Mouse (Mus musculus) thymus, adult 2 months (tissue): ENCODE measurements around the gene Mtrr. TPM values are rescaled to one million over a fixed set of nuclear protein-coding genes. Genes with fewer than 3 reads are reported as not detected.

Source experiments
- DNase-seq: peaks from one replicate; pipeline ENCODE4 v3.0.0; 2021
- H3K27ac ChIP-seq: fragments of 200-500 bp; 2 replicates; pipeline ENCODE4 v1.5.1; 2012; ENCODE audit warnings: low read length, control low read depth; ENCODE audit not compliant: control insufficient read depth, insufficient read depth
- H3K27me3 ChIP-seq: fragments of 200-500 bp; 2 replicates; pipeline ENCODE4 v1.6.1; 2012; ENCODE audit warnings: mild to moderate bottlenecking, low read length, moderate library complexity, mixed read lengths; ENCODE audit not compliant: control insufficient read depth, insufficient read depth
- H3K36me3 ChIP-seq: fragments of 200-500 bp; 2 replicates; pipeline ENCODE4 v1.6.1; 2012; ENCODE audit warnings: mild to moderate bottlenecking, low read length, moderate library complexity; ENCODE audit not compliant: control insufficient read depth, insufficient read depth
- H3K4me1 ChIP-seq: fragments of 200-500 bp; replicated peaks from 2 replicates; pipeline ENCODE4 v1.6.1; 2012; ENCODE audit warnings: low read length; ENCODE audit not compliant: control insufficient read depth, insufficient read depth
- H3K4me3 ChIP-seq: fragments of 200-500 bp; 2 replicates; pipeline ENCODE4 v1.5.1; 2012; ENCODE audit warnings: mild to moderate bottlenecking, low read length, control low read depth, moderate library complexity; ENCODE audit not compliant: control insufficient read depth, insufficient read depth
- CTCF ChIP-seq: fragments of 200-500 bp; IDR thresholded peaks from 2 replicates; pipeline ENCODE4 v1.5.1; 2012; ENCODE audit warnings: mild to moderate bottlenecking, control low read depth, low read length, moderate library complexity, borderline replicate concordance; ENCODE audit not compliant: control insufficient read depth, poor library complexity, insufficient read depth; ENCODE audit errors: extremely low read depth
- POLR2A ChIP-seq: fragments of 200-500 bp; IDR thresholded peaks from 2 replicates; pipeline ENCODE4 v1.6.1; 2012; ENCODE audit warnings: mild to moderate bottlenecking, low read length, control low read depth, moderate library complexity; ENCODE audit not compliant: control insufficient read depth, poor library complexity, insufficient read depth; ENCODE audit errors: extremely low read depth
- WGBS: fragments of 180-500 bp; shearing (Covaris S2); methylation state at CpG from one replicate; pipeline ENCODE4 v1.1.7; 2018; 5-methylcytosine and 5-hydroxymethylcytosine counted together
- polyA plus RNA-seq: library from polyadenylated mRNA; depleted of rRNA; stranded (reverse); fragments of >200 nt; gene quantifications from 2 replicates; pipeline ENCODE4 v1.2.3, GENCODE M21; 2012

The Mtrr gene
- polyA plus RNA-seq, 1 experiment: 13.0 TPM

DNA sequence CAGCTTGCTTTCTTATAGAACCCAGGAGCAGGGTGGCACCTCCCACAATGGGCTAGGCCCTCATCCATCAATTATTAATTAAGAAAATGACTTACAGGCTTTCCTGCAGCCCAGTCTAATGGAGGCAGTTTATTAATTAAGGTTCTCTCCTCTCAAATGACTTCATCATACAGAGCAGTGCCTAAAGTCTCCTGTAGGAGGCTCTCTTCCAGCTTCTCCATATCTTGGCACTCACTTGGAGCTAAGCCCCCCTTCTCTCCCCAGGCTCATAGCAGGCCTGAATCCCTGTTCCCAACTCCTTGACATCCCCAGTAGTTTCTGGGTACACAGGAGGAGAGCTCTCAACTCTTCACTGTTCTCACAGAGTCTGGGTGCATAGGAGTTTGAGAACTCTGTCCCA is 17.0 kb upstream of the Mtrr start:
- H3K27ac ChIP-seq: no peak overlapping the region
- no peaks in the 10 kb centered on the region; the same call in 1 of the 2 replicates for H3K27me3 ChIP-seq
- H3K36me3 ChIP-seq: no peaks in the 10 kb centered on the region
- H3K4me1 ChIP-seq: no peaks in the 10 kb centered on the region
- no peak overlapping the region for H3K4me3 ChIP-seq
- DNase-seq: no peak
- no peak for TF ChIP-seq CTCF
- no peak for TF ChIP-seq POLR2A

DNA sequence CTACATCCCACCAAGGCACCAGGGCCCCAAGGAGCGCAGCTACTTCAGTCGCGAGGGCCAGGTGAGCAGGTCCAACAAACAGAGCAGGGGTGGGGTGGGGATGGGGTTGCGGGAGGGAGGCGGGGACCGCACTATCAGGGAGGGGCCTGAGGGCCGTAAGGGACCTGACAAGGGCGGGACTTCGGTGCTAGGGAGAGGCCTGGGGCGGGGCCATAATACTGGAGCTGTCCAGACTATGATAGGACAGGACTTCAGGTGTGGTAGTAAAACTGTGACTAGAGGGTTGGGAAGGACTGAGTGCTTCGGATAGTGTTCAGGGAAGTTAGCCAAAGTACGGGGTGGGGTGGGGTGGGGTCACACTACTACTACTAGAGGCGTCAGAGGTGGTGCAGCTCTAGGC is 15.7 kb upstream of the Mtrr start:
- DNase-seq: no peak
- WGBS: 40% methylated on average over 13 of the region's 13 CpGs
- TF ChIP-seq CTCF: no peak
- TF ChIP-seq POLR2A: no peak
- Histone ChIP-seq H3K27ac (no peak overlapping the region), H3K36me3 (no peaks in the 10 kb centered on the region), H3K4me3 (no peak overlapping the region), H3K4me1 (no peaks in the 10 kb centered on the region), H3K27me3 (no peaks in the 10 kb centered on the region; the same call in 1 of the 2 replicates)

DNA sequence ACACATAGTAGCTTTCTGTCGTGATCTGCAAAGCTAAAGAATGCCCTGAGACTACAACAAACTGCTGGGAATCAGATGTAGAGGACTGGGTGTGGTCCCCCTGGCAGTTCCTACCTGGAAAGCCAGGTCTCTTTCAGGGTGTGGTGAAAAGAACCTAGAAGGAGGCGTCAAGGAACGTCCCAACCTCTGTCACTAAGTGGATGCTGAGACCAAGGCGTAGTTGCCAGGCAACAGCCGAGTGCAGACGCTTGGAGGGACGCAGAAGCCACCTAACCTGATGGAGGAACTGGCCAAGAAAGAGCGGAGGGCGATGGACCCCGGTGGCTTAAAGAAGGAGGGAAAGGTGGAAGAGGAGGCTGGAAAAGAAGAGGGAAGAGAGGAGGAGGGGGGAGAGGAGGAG is 15.2 kb upstream of the Mtrr start, which contains the start of gene 1700001L19Rik:
TSS of gene 1700001L19Rik (plus strand) at position 223 of the 400 bp plus-strand sequence.
- Histone ChIP-seq H3K36me3 (peaks cover 3% of the 10 kb centered on the region; the same call in 1 of the 2 replicates), H3K4me3 (no peak within 1 kb of the TSS), H3K27ac (no peak within 1 kb of the TSS), H3K4me1 (no peaks in the 10 kb centered on the region), H3K27me3 (no peaks in the 10 kb centered on the region; the same call in 1 of the 2 replicates)
- 20% methylated on average over 10 of the region's 10 CpGs for WGBS
- TF ChIP-seq POLR2A (no peak), CTCF (no peak)
- no peak for DNase-seq

DNA sequence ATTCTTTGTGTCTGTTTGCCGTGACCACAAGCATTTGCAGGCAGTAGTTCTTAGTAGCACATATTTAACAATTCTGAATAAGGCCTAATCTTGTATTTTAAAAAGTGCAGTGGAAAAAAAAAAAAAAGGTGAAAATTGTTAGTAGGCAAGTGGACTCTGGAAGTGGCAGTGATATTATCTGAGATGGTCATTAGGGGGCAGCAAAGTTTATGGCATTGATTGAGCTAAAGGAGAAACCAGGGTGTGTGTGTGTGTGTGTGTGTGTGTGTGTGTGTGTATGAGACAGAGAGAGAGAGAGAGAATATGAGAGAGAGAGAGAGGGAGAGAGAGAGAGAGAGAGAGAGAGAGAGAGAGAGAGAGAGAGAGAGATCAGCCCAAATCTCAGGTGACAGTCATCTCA is 11.8 kb upstream of the Mtrr start:
- no peak for TF ChIP-seq CTCF
- no peak for TF ChIP-seq POLR2A
- Histone ChIP-seq H3K4me1 (no peaks in the 10 kb centered on the region), H3K27ac (no peak overlapping the region), H3K27me3 (no peaks in the 10 kb centered on the region; the same call in 1 of the 2 replicates), H3K36me3 (peaks cover 28% of the 10 kb centered on the region), H3K4me3 (no peak overlapping the region)
- DNase-seq: no peak
- WGBS: 86% methylated on average over 1 of the region's 1 CpGs

DNA sequence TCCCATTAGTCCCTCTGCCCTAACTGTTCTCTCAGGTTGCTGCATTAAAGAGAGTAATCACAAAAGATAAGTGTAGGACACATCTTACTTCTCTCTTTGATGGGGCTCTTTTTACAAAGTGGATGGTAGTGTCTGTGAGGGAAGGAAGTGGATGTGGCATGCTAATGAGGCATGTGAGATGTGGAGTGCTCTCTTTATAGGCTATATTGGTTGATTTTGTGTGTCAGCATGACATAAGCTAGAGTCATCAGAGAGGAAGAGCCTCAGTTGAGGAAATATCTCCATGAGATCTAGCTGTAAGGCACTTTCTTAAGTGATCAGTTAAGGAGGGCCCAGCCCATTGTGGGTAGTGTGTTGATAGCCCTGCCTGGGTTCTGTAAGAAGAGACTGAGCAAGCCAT is 6.4 kb upstream of the Mtrr start:
- Histone ChIP-seq H3K27ac (no peak overlapping the region), H3K4me3 (no peak overlapping the region), H3K36me3 (peaks cover 50% of the 10 kb centered on the region), H3K27me3 (no peaks in the 10 kb centered on the region), H3K4me1 (no peaks in the 10 kb centered on the region)
- no peak for TF ChIP-seq CTCF
- TF ChIP-seq POLR2A: no peak
- DNase-seq: no peak

DNA sequence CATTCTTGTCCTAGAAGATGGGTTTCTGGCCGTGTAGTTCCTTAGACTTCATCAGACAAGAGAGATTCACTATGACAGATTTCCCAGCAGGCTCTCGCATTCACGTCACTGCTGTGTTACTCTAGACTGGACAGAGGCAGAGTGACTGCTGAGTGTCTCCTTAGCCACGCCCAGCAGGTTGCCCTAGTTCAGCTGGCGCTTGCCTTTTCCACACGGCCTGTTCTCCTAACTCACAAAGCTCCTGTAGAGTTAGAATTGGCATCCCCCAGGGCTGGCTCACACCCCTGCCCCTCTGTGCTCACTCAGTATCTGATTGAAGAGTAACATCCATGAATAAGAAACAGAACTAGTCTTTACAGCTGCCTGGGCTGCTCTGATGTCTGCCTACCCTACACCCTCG is 3.5 kb upstream of the Mtrr start:
- 97% methylated on average over 7 of the region's 7 CpGs for WGBS
- Histone ChIP-seq H3K27ac (no peak overlapping the region), H3K27me3 (no peaks in the 10 kb centered on the region), H3K36me3 (peaks cover 33% of the 10 kb centered on the region), H3K4me1 (no peaks in the 10 kb centered on the region; the same call in 1 of the 2 replicates), H3K4me3 (no peak overlapping the region)
- TF ChIP-seq CTCF: no peak
- no peak for TF ChIP-seq POLR2A
- DNase-seq: no peak

DNA sequence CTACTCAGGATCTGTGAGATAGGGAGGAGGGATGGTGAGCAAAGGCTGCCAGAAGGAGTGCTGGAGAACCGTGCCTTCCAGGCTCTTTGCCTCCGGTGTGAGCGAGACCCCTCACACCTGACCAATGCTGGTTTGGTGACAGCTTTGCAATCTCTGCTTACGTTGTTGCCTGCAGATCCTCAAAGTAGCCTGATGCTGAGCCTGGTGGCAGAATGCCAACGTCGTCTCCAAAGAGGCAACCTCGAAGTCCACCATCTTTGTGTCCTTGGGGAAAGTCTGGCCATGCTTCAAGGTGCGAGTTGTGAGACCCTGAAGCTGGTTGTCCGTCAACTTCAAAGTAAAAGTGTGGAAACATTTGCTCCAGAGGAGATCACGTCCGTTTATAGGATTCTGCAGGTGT is 2.0 kb upstream of the Mtrr start:
- TF ChIP-seq CTCF (no peak), POLR2A (no peak)
- Histone ChIP-seq H3K4me3 (no peak overlapping the region), H3K27ac (no peak overlapping the region), H3K36me3 (peaks cover 21% of the 10 kb centered on the region), H3K4me1 (no peaks in the 10 kb centered on the region; the same call in 1 of the 2 replicates), H3K27me3 (no peaks in the 10 kb centered on the region)
- WGBS: 98% methylated on average over 11 of the region's 11 CpGs
- DNase-seq: no peak
